Comparison of ENCODE assay signal across 16 mouse cellular contexts in the genomic region with DNA sequence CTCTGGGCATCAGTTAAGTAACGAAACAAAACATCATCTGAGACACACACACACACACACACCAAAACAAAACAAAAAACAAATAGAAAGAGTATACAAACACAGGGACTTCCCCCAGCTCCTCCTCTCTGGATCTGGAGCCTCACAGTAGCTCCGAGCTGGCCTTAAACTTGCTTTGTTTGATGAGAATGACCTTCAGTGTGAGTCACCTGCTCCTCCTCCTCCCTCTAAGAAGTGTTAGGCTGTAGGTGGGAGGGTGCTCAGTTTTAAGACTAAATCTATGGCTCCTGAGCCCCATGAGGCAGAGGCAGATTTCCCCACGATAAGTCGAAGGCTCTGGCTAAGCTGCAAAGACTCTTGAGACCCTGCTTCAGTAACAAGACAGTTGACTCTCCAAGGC. TPM values are rescaled to one million over a fixed set of nuclear protein-coding genes. Genes with fewer than 3 reads are reported as not detected.
DNase-seq lines count a peak whose midpoint lies in the region.
"Had no signal": no experiment of that assay in that cellular context is flagged by ENCODE, and none has a peak within 500 bp of the region (broad histone marks: within the 10 kb centered on the region; RNA-seq: fewer than 3 reads in every experiment).

No protein-coding gene starts in this region.

- peak; percentile 46 to 79 for DNase-seq in adrenal gland, adult (ENCODE audit: inconsistent age in 2 of 2, low spot score in 1 of 2)
- no peak for DNase-seq in adrenal gland, postnatal 4 days (ENCODE audit: low spot score in 2 of 2)
- peak; percentile 34 for DNase-seq in adrenal gland, postnatal 14 days
- DNase-seq in brain, adult 2 months (ENCODE audit: low read depth, low spot score) = peak; percentile 56
- no peak for DNase-seq in thymus, postnatal 14 days
- DNase-seq in cerebellum, postnatal 14 days = no peak
- DNase-seq: B cell, adult 2 months; cerebellum, adult 11-12 months; cerebellum, adult 8-10 months; cerebellum, postnatal 10 days; gastrocnemius, postnatal 10 days; gastrocnemius, postnatal 36 days; heart, adult 2 months; heart, postnatal 14 days; heart, postnatal 4 days; kidney, adult 2 months had no signal

RNA-seq across cellular contexts. Expression of a gene that starts 38.0 kb away (rescaled TPM):
- 10 to 100 TPM; 62.1 to 64.1 TPM for total RNA-seq in adrenal gland, postnatal 4 days (2021)
- 59.1 and 61.0 TPM in 2 replicates for total RNA-seq in adrenal gland, postnatal 14 days (2021)

RNA-seq across cellular contexts. Expression of a gene that starts 38.0 kb away (rescaled TPM):
- total RNA-seq in adrenal gland, postnatal 4 days (2021) = 10 to 100 TPM in 1 of 2 experiments, 1 to 10 TPM in 1; 5.4 to 15.4 TPM
- total RNA-seq in adrenal gland, postnatal 14 days (2021) = 2.3 and 4.3 TPM in 2 replicates

RNA-seq across cellular contexts. Expression of a gene that starts 43.8 kb away (rescaled TPM):
- 10 to 100 TPM; 63.3 to 63.6 TPM for total RNA-seq in adrenal gland, postnatal 4 days (2021)
- 49.7 and 53.7 TPM in 2 replicates for total RNA-seq in adrenal gland, postnatal 14 days (2021)

Comparison
In these comparisons a context has a peak if more than half of its experiments do, and no peak if none do; other contexts are left out.
1. DNase-seq: peak in adrenal gland, adult (2 of 2), adrenal gland, postnatal 14 days (single experiment) and brain, adult 2 months (single experiment); none in adrenal gland, postnatal 4 days (0 of 2), thymus, postnatal 14 days (single experiment) and cerebellum, postnatal 14 days (0 of 2).